Mouse (Mus musculus) lung, postnatal 4 days (tissue): Measurements from ENCODE around the gene Spata20.

ENCODE experiments used
- DNase-seq, 2 experiments: peaks; one replicate each; pipeline ENCODE4 v3.0.0; 2021

Gene Spata20

GRCm38 (mm10) chr11:94449886-94450285 lies 36.1 kb downstream of the Spata20 start:
- DNase-seq = no peak

GRCm38 (mm10) chr11:94449239-94449638 lies 36.7 kb downstream of the Spata20 start:
- DNase-seq = no peak

- no peak for DNase-seq
These were observed 39.0 kb downstream of the Spata20 start for GRCm38 (mm10) chr11:94447017-94447416.

GRCm38 (mm10) chr11:94445300-94445699 lies 40.7 kb downstream of the Spata20 start:
- DNase-seq = no peak

GRCm38 (mm10) chr11:94444829-94445228 lies 41.1 kb downstream of the Spata20 start:
- no peak for DNase-seq

- DNase-seq = no peak
These were observed 44.2 kb downstream of the Spata20 start for GRCm38 (mm10) chr11:94441752-94442151.

- DNase-seq = no peak
These were observed 44.9 kb downstream of the Spata20 start for GRCm38 (mm10) chr11:94441122-94441521.

- DNase-seq = no peak
These were observed 45.6 kb downstream of the Spata20 start for GRCm38 (mm10) chr11:94440421-94440820.

- no peak for DNase-seq
These were observed 56.8 kb downstream of the Spata20 start for GRCm38 (mm10) chr11:94429011-94429651.
